Mouse (Mus musculus) heart, embryonic 13.5 days (tissue): ENCODE data around the gene Nck2. TPM values are rescaled to one million over a fixed set of nuclear protein-coding genes. Genes with fewer than 3 reads are reported as not detected.

ENCODE experiments used
- ATAC-seq: fragments of 200-750 bp; cut with Nextera tagmentation; 2 replicates; pipeline ENCODE4 v1.8.0; 2017; ENCODE audit warnings: moderate TSS enrichment; ENCODE audit not compliant: insufficient number of reproducible peaks, low FRiP score, low TSS enrichment; ENCODE audit errors: extremely low read depth
- H3K27ac ChIP-seq: fragments of 300-500 bp; sonication (generic); replicated peaks from 2 replicates; pipeline ENCODE4 v1.5.1; 2015; ENCODE audit warnings: moderate library complexity, mild to moderate bottlenecking, inconsistent platforms
- H3K27me3 ChIP-seq: fragments of 300-500 bp; sonication (generic); replicated peaks from 2 replicates; pipeline ENCODE4 v1.6.1; 2015; ENCODE audit warnings: mild to moderate bottlenecking, inconsistent platforms
- H3K36me3 ChIP-seq: fragments of 300-500 bp; sonication (generic); 2 replicates; pipeline ENCODE4 v1.6.1; 2015; ENCODE audit warnings: mild to moderate bottlenecking, inconsistent platforms
- H3K4me1 ChIP-seq: fragments of 300-500 bp; sonication (generic); 2 replicates; pipeline ENCODE4 v1.6.1; 2015; ENCODE audit warnings: inconsistent platforms
- H3K4me2 ChIP-seq: fragments of 300-500 bp; sonication (generic); 2 replicates; pipeline ENCODE4 v1.6.1; 2015; ENCODE audit warnings: inconsistent platforms, mild to moderate bottlenecking, moderate library complexity
- H3K4me3 ChIP-seq: fragments of 300-500 bp; sonication (generic); 2 replicates; pipeline ENCODE4 v1.5.1; 2015; ENCODE audit warnings: moderate library complexity, mild to moderate bottlenecking, inconsistent platforms
- H3K9ac ChIP-seq: fragments of 300-500 bp; sonication (generic); 2 replicates; pipeline ENCODE4 v1.6.1; 2015; ENCODE audit warnings: inconsistent platforms, mild to moderate bottlenecking, moderate library complexity
- H3K9me3 ChIP-seq: fragments of 300-500 bp; sonication (generic); 2 replicates; pipeline ENCODE4 v1.6.1; 2016; ENCODE audit warnings: inconsistent platforms
- WGBS: fragments of 180-500 bp; shearing (Covaris S2); methylation state at CpG from one replicate; pipeline ENCODE4 v1.1.7; 2015; ENCODE audit warnings: mixed read lengths; 5-methylcytosine and 5-hydroxymethylcytosine counted together
- polyA plus RNA-seq: library from polyadenylated mRNA; unstranded; fragments of >200 nt; fragmentation: Nextera tagmentation; extraction: Ambion mirVana; gene quantifications from 2 replicates; pipeline ENCODE4 v1.2.1, GENCODE M21; 2015

Gene Nck2
- polyA plus RNA-seq, 1 experiment from 2014 or later: 24.2 TPM

- Histone ChIP-seq H3K36me3 (no peaks in the 10 kb centered on the region), H3K9me3 (no peaks in the 10 kb centered on the region), H3K27me3 (no peaks in the 10 kb centered on the region), H3K9ac (no peak overlapping the region), H3K4me3 (no peak overlapping the region), H3K4me1 (peaks cover 16% of the 10 kb centered on the region), H3K4me2 (no peak overlapping the region), H3K27ac (no peak overlapping the region)
- no peak for ATAC-seq
Observed at GRCm38 (mm10) chr1:43597731-43598130, 153.4 kb downstream of the Nck2 start.

- no peaks in the 10 kb centered on the region for H3K9me3 ChIP-seq
- H3K4me1 ChIP-seq: peaks cover 15% of the 10 kb centered on the region
- H3K9ac ChIP-seq: no peak overlapping the region
- no peak for ATAC-seq
- no peaks in the 10 kb centered on the region for H3K27me3 ChIP-seq
- H3K4me3 ChIP-seq: no peak overlapping the region
- H3K27ac ChIP-seq: no peak overlapping the region
- H3K36me3 ChIP-seq: no peaks in the 10 kb centered on the region
- H3K4me2 ChIP-seq: no peak overlapping the region
Observed at GRCm38 (mm10) chr1:43599483-43599882, 155.1 kb downstream of the Nck2 start.

GRCm38 (mm10) chr1:43601054-43601453 lies 156.7 kb downstream of the Nck2 start:
- Histone ChIP-seq H3K9me3 (no peaks in the 10 kb centered on the region), H3K27ac (no peak overlapping the region), H3K4me3 (no peak overlapping the region), H3K9ac (no peak overlapping the region), H3K27me3 (no peaks in the 10 kb centered on the region), H3K4me2 (no peak overlapping the region), H3K4me1 (0 out of 2 replicates have a peak, but pooled peaks cover 3% of the 10 kb centered on the region), H3K36me3 (no peaks in the 10 kb centered on the region)
- WGBS: 33% methylated on average over 8 of the region's 8 CpGs
- no peak for ATAC-seq

- WGBS: 46% methylated on average over 4 of the region's 4 CpGs
- H3K36me3 ChIP-seq: no peaks in the 10 kb centered on the region
- H3K27ac ChIP-seq: peak overlapping the region; percentile 13
Observed at GRCm38 (mm10) chr1:43615948-43616347, 171.6 kb downstream of the Nck2 start.

More at GRCm38 (mm10) chr1:43615948-43616347, 171.6 kb downstream of the Nck2 start:
- H3K4me1 ChIP-seq: peaks cover 7% of the 10 kb centered on the region; the same call in 1 of the 2 replicates
- ATAC-seq: no peak
- 0 out of 2 replicates have a peak, but pooled peaks cover 6% of the 10 kb centered on the region for H3K9me3 ChIP-seq
- no peak overlapping the region for H3K9ac ChIP-seq
- no peaks in the 10 kb centered on the region for H3K27me3 ChIP-seq
- H3K4me2 ChIP-seq: no peak overlapping the region
- H3K4me3 ChIP-seq: no peak overlapping the region

Other genes with a start within 250 kb of the Nck2 start
- 228 and 259 TPM in 2 replicates for gene Fhl2, start 247.6 kb upstream of the Nck2 start, polyA plus RNA-seq